Mouse (Mus musculus): Measurements from ENCODE around the gene Rad23a. TPM values are rescaled to one million over a fixed set of nuclear protein-coding genes. Genes with fewer than 3 reads are reported as not detected.

The Rad23a gene
- polyA plus RNA-seq (2015; fragmentation: Nextera tagmentation; extraction: Ambion mirVana), result 269 and 278 TPM in 2 replicates

DNA sequence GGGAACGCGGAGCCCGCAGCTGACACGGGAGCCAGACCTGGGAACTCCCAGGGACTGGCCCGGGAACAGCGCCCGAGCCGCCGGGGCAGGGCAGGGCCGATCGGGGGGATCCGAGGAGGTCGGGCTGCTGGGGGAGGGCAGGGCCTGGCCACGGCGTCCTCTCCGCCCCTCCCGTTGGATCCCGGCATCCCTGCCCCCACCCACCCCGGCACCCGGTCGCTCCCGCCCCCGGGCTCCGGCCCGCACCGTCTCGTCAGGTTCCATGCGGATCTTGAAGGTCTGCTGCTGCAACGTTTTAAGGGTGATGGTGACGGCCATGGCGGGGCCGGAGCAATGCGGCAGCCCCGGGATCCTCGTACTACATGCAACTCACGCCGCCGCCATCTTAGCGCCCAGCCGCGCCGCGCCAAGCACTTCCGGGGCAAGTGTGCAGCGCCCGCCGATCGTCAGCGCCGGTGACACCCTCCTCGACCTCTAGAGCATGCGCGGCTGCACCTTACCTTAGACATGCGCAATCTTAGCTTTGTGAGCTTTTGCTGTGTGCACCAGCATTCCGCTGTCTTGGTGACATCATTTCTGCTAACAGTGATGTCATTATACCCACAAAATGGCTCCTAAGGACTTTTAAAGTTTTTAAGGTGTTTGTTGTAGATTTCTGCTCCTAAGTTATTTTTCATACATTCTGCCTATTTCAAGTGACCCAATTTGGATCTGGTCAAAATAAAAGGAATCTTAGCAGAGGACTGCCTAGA lies at the start of gene Rad23a:
TSS of gene Rad23a (minus strand) at position 418 of the 752 bp plus-strand sequence.
- WGBS (ENCODE audit: insufficient replicate concordance), result under 1% methylated on average over 55 of the region's 55 CpGs
- Histone ChIP-seq H3K36me3 (peaks cover 81% of the 10 kb centered on the region), H3K4me3 (replicated peaks) (peak within 1 kb of the TSS; percentile 89), H3K27me3 (no peaks in the 10 kb centered on the region), H3K9me3 (replicated peaks) (no peaks in the 10 kb centered on the region), H3K27ac (peak within 1 kb of the TSS; percentile 98), H3K4me1 (replicated peaks) (peaks cover 89% of the 10 kb centered on the region), H3K4me2 (peak within 1 kb of the TSS; percentile 74), H3K9ac (peak within 1 kb of the TSS; percentile 96)
- DNase-seq, result peak; percentile 92
- ATAC-seq (ENCODE audit: low read depth), result peak; percentile 87

- Histone ChIP-seq H3K27me3 (no peaks in the 10 kb centered on the region), H3K4me1 (replicated peaks) (peaks cover 39% of the 10 kb centered on the region), H3K36me3 (peaks cover 80% of the 10 kb centered on the region), H3K27ac (peak overlapping the region; percentile 50), H3K4me2 (no peak overlapping the region), H3K4me3 (replicated peaks) (no peak overlapping the region), H3K9me3 (replicated peaks) (no peaks in the 10 kb centered on the region), H3K9ac (no peak overlapping the region)
- DNase-seq (no peak), ATAC-seq (ENCODE audit: low read depth) (no peak)
- 87% methylated on average over 1 of the region's 1 CpGs for WGBS (ENCODE audit: insufficient replicate concordance)
Measured at GRCm38 (mm10) chr8:84889141-84889540, 48.7 kb upstream of the Rad23a start.

DNA sequence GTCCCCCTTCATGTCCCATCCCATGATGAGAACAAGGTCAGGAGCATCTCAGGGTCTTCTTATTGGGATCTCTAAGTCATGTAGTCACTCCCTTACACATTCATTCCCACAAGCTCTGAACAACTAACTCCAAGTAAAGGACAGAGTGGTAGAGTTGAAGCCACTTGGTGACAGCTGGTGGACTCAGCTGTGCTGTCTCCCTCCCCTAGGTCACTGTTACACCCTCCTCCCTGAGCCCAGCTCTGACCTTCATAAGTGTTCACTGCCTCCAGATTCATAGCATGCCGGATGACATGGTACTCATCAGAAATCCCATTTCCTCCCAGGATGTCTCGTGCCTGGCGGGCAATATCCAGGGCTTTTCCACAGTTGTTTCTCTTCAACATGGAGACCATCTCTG lies 47.8 kb upstream of the Rad23a start:
- peaks cover 84% of the 10 kb centered on the region for H3K36me3 ChIP-seq
- no peak overlapping the region for H3K9ac ChIP-seq
- H3K9me3 ChIP-seq (replicated peaks), result no peaks in the 10 kb centered on the region
- H3K4me2 ChIP-seq, result no peak overlapping the region
- H3K4me3 ChIP-seq (replicated peaks), result no peak overlapping the region
- peak overlapping the region; percentile 44; the same call in 1 of the 2 replicates for H3K27ac ChIP-seq
- peaks cover 34% of the 10 kb centered on the region for H3K4me1 ChIP-seq (replicated peaks)
- ATAC-seq (ENCODE audit: low read depth), result no peak
- no peaks in the 10 kb centered on the region for H3K27me3 ChIP-seq
- DNase-seq, result no peak
- 85% methylated on average over 3 of the region's 3 CpGs for WGBS (ENCODE audit: insufficient replicate concordance)

DNA sequence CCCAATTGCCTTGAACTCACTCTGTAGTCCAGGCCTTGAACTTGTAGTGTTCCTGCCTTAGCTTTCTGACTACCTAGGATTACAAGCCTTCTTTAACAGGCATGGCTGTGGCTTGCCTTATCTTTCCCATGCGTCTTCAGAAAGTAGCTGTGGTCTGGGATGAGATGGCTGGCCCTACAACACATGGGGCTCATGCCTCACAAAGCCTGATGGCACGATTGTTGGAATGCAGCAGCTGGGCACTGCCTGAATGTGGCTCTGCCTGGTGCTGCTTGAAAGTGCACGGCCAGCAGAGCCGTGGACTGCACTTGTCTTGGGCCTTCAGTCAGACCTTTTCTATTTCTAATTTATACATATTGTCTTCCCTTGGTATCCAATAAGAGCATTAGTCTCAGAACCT lies 44.3 kb upstream of the Rad23a start:
- Histone ChIP-seq H3K4me1 (replicated peaks) (peaks cover 16% of the 10 kb centered on the region), H3K4me2 (no peak overlapping the region), H3K36me3 (peaks cover 64% of the 10 kb centered on the region), H3K9me3 (replicated peaks) (no peaks in the 10 kb centered on the region), H3K4me3 (replicated peaks) (no peak overlapping the region), H3K27me3 (no peaks in the 10 kb centered on the region), H3K9ac (no peak overlapping the region), H3K27ac (peak overlapping the region; percentile 39; the same call in 1 of the 2 replicates)
- DNase-seq, result no peak
- 56% methylated on average over 4 of the region's 4 CpGs for WGBS (ENCODE audit: insufficient replicate concordance)
- ATAC-seq (ENCODE audit: low read depth), result peak; percentile 43; the same call in 1 of the 2 replicates

- 44% methylated on average over 1 of the region's 1 CpGs for WGBS (ENCODE audit: insufficient replicate concordance)
- ATAC-seq (ENCODE audit: low read depth) (peak; percentile 76), DNase-seq (no peak)
- Histone ChIP-seq H3K27ac (no peak overlapping the region; the same call in 1 of the 2 replicates), H3K4me2 (no peak overlapping the region), H3K4me1 (replicated peaks) (peaks cover 44% of the 10 kb centered on the region), H3K4me3 (replicated peaks) (no peak overlapping the region), H3K9me3 (replicated peaks) (no peaks in the 10 kb centered on the region), H3K27me3 (no peaks in the 10 kb centered on the region), H3K9ac (no peak overlapping the region), H3K36me3 (peaks cover 12% of the 10 kb centered on the region)
Measured at GRCm38 (mm10) chr8:84878915-84879314, 38.5 kb upstream of the Rad23a start.

- no peak for DNase-seq
- 63% methylated on average over 3 of the region's 3 CpGs for WGBS (ENCODE audit: insufficient replicate concordance)
- 0 out of 2 replicates have a peak, but pooled peaks have one; percentile 12 for ATAC-seq (ENCODE audit: low read depth)
- Histone ChIP-seq H3K36me3 (peaks cover 7% of the 10 kb centered on the region; the same call in 1 of the 2 replicates), H3K27me3 (no peaks in the 10 kb centered on the region), H3K27ac (peak overlapping the region; percentile 45), H3K4me2 (no peak overlapping the region), H3K4me1 (replicated peaks) (peaks cover 58% of the 10 kb centered on the region), H3K9ac (no peak overlapping the region), H3K4me3 (replicated peaks) (no peak overlapping the region), H3K9me3 (replicated peaks) (no peaks in the 10 kb centered on the region)
Measured at GRCm38 (mm10) chr8:84877297-84878035, 37.0 kb upstream of the Rad23a start.

GRCm38 (mm10) chr8:84874339-84874738 lies 33.9 kb upstream of the Rad23a start:
- 48% methylated on average over 3 of the region's 3 CpGs for WGBS (ENCODE audit: insufficient replicate concordance)
- Histone ChIP-seq H3K27ac (peak overlapping the region; percentile 86), H3K36me3 (peaks cover 15% of the 10 kb centered on the region), H3K4me1 (replicated peaks) (peaks cover 71% of the 10 kb centered on the region), H3K27me3 (no peaks in the 10 kb centered on the region), H3K4me3 (replicated peaks) (no peak overlapping the region), H3K4me2 (peak overlapping the region; percentile 100), H3K9me3 (replicated peaks) (no peaks in the 10 kb centered on the region), H3K9ac (peak overlapping the region; percentile 37; the same call in 1 of the 2 replicates)
- ATAC-seq (ENCODE audit: low read depth) (no peak), DNase-seq (no peak)

GRCm38 (mm10) chr8:84873016-84873415 lies 32.6 kb upstream of the Rad23a start:
- WGBS (ENCODE audit: insufficient replicate concordance), result 80% methylated on average over 4 of the region's 4 CpGs
- Histone ChIP-seq H3K4me3 (replicated peaks) (peak overlapping the region; percentile 70), H3K27ac (peak overlapping the region; percentile 86), H3K4me1 (replicated peaks) (peaks cover 61% of the 10 kb centered on the region), H3K36me3 (peaks cover 28% of the 10 kb centered on the region), H3K27me3 (no peaks in the 10 kb centered on the region), H3K9me3 (replicated peaks) (no peaks in the 10 kb centered on the region), H3K9ac (peak overlapping the region; percentile 82), H3K4me2 (peak overlapping the region; percentile 100)
- DNase-seq (no peak), ATAC-seq (ENCODE audit: low read depth) (no peak)

- H3K4me1 ChIP-seq (replicated peaks), result peaks cover 56% of the 10 kb centered on the region
- H3K9me3 ChIP-seq (replicated peaks), result no peaks in the 10 kb centered on the region
- no peaks in the 10 kb centered on the region for H3K27me3 ChIP-seq
- peak overlapping the region; percentile 70 for H3K4me3 ChIP-seq (replicated peaks)
- H3K36me3 ChIP-seq, result peaks cover 34% of the 10 kb centered on the region
- H3K27ac ChIP-seq, result peak overlapping the region; percentile 86
- peak overlapping the region; percentile 100 for H3K4me2 ChIP-seq
- peak overlapping the region; percentile 82 for H3K9ac ChIP-seq
- ATAC-seq (ENCODE audit: low read depth) (peak; percentile 56), DNase-seq (peak; percentile 49)
- WGBS (ENCODE audit: insufficient replicate concordance), result 3% methylated on average over 54 of the region's 54 CpGs
Measured at GRCm38 (mm10) chr8:84872309-84872965, 32.0 kb upstream of the Rad23a start.

- 8% methylated on average over 44 of the region's 46 CpGs for WGBS (ENCODE audit: insufficient replicate concordance)
- ATAC-seq (ENCODE audit: low read depth) (peak; percentile 72), DNase-seq (peak; percentile 82)
- peak within 1 kb of the TSS; percentile 82 for H3K9ac ChIP-seq
- peak within 1 kb of the TSS; percentile 86 for H3K27ac ChIP-seq
- H3K4me3 ChIP-seq (replicated peaks), result peak within 1 kb of the TSS; percentile 70
- no peaks in the 10 kb centered on the region for H3K9me3 ChIP-seq (replicated peaks)
- H3K27me3 ChIP-seq, result no peaks in the 10 kb centered on the region
- peaks cover 40% of the 10 kb centered on the region for H3K36me3 ChIP-seq
- H3K4me2 ChIP-seq, result peak within 1 kb of the TSS; percentile 100
- peaks cover 48% of the 10 kb centered on the region for H3K4me1 ChIP-seq (replicated peaks)
Measured at GRCm38 (mm10) chr8:84871376-84872308, 31.2 kb upstream of the Rad23a start, which contains the start of gene Syce2. TSS of gene Syce2 (plus strand) at chr8:84872111.
